ENCODE assay signal across 16 mouse cellular contexts in genomic region chr4:117330836-117331475, GRCm38 (mm10).
DNase-seq lines count a peak whose midpoint lies in the region; ATAC-seq and TF ChIP-seq lines count a peak whose summit lies in the region.
"Had no signal": no experiment of that assay in that cellular context is flagged by ENCODE, and none has a peak within 500 bp of the region (broad histone marks: within the 10 kb centered on the region; RNA-seq: fewer than 3 reads in every experiment).

No protein-coding gene starts in this region.

- peaks cover 9% of the 10 kb centered on the region; the same call in 1 of the 2 replicates for H3K36me3 ChIP-seq in hindbrain, embryonic 10.5 days
- H3K36me3 ChIP-seq in hindbrain, postnatal 0 days (ENCODE audit: insufficient read depth, low read length): no peaks in the 10 kb centered on the region
- no peaks in the 10 kb centered on the region for H3K36me3 ChIP-seq in limb, embryonic 11.5 days (ENCODE audit: control insufficient read depth, insufficient read depth, low read length)
- H3K36me3 ChIP-seq: limb, embryonic 15.5 days; stomach, embryonic 15.5 days had no signal

- H3K4me1 ChIP-seq in hindbrain, embryonic 10.5 days (replicated peaks): peaks cover 31% of the 10 kb centered on the region
- H3K4me1 ChIP-seq in hindbrain, postnatal 0 days (ENCODE audit: insufficient read depth, low read length): no peaks in the 10 kb centered on the region
- peaks cover 26% of the 10 kb centered on the region for H3K4me1 ChIP-seq in limb, embryonic 11.5 days (ENCODE audit: control insufficient read depth, insufficient read depth, low read length)
- H3K4me1 ChIP-seq: stomach, embryonic 15.5 days had no signal

- no peak for TF ChIP-seq CTCF in hindbrain, postnatal 0 days (IDR thresholded peaks at IDR 0.05; ENCODE audit: low read depth)

- no peak overlapping the region for H3K9ac ChIP-seq in hindbrain, postnatal 0 days (replicated peaks; ENCODE audit: low read length)
- H3K9ac ChIP-seq in limb, embryonic 11.5 days (ENCODE audit: low read length): no peak overlapping the region
- H3K9ac ChIP-seq: limb, embryonic 15.5 days; stomach, embryonic 15.5 days had no signal

- H3K27ac ChIP-seq in hindbrain, embryonic 10.5 days: 0 out of 2 replicates have a peak overlapping the region, but pooled peaks have one; percentile 26
- no peak overlapping the region for H3K27ac ChIP-seq in hindbrain, postnatal 0 days
- no peak overlapping the region for H3K27ac ChIP-seq in limb, embryonic 11.5 days (replicated peaks; ENCODE audit: low read depth, low read length)
- H3K27ac ChIP-seq: limb, embryonic 15.5 days; stomach, embryonic 15.5 days had no signal

- DNase-seq in hindbrain, embryonic 10.5 days (ENCODE audit: low spot score): no peak
- no peak for DNase-seq in hindbrain, postnatal 0 days (ENCODE audit: low spot score)
- peak; percentile 15 for DNase-seq in 3T3-L1 (ENCODE audit: low read depth, low spot score)
- DNase-seq in adrenal gland, postnatal 10 days: peak; percentile 70
- peak; percentile 69 for DNase-seq in limb, embryonic 11.5 days (ENCODE audit: low spot score)
- no peak for DNase-seq in cerebellum, adult 8-10 months
- no peak for DNase-seq in heart, postnatal 25 days (ENCODE audit: low spot score)
- no peak for DNase-seq in spleen, postnatal 4 days (ENCODE audit: low spot score in 2 of 2)
- DNase-seq: B cell, adult 2 months; cerebellum, adult 11-12 months; heart, adult 11 months; kidney, adult 8-10 months had no signal

- ATAC-seq in hindbrain, postnatal 0 days: no peak
- peak; percentile 64; the same call in 1 of the 2 replicates for ATAC-seq in limb, embryonic 11.5 days (ENCODE audit: insufficient number of reproducible peaks, low FRiP score, low TSS enrichment, low read depth)
- ATAC-seq: activated CD4-positive, CD25-positive, alpha-beta regulatory T cell, adult 4 months had no signal

- H3K4me2 ChIP-seq in hindbrain, postnatal 0 days (ENCODE audit: low read depth, low read length): no peak overlapping the region
- H3K4me2 ChIP-seq in limb, embryonic 11.5 days (ENCODE audit: low read depth, severe bottlenecking): 0 out of 2 replicates have a peak overlapping the region, but pooled peaks have one; percentile 5
- H3K4me2 ChIP-seq: limb, embryonic 15.5 days; stomach, embryonic 15.5 days had no signal

- intact Hi-C loops in heart, postnatal 25 days (cut with DNase I): no loop called here

- H3K9me3 ChIP-seq in hindbrain, embryonic 10.5 days: no peaks in the 10 kb centered on the region
- no peaks in the 10 kb centered on the region for H3K9me3 ChIP-seq in hindbrain, postnatal 0 days (ENCODE audit: low read length)
- H3K9me3 ChIP-seq in limb, embryonic 11.5 days (ENCODE audit: control insufficient read depth, low read length): no peaks in the 10 kb centered on the region
- H3K9me3 ChIP-seq: limb, embryonic 15.5 days; stomach, embryonic 15.5 days had no signal

- peaks cover 80% of the 10 kb centered on the region for H3K27me3 ChIP-seq in hindbrain, embryonic 10.5 days (ENCODE audit: insufficient read depth, poor library complexity, severe bottlenecking)
- H3K27me3 ChIP-seq in hindbrain, postnatal 0 days (ENCODE audit: insufficient read depth, low read length): no peaks in the 10 kb centered on the region
- H3K27me3 ChIP-seq in limb, embryonic 11.5 days (ENCODE audit: control insufficient read depth, insufficient read depth, low read length): no peaks in the 10 kb centered on the region
- H3K27me3 ChIP-seq: limb, embryonic 15.5 days; stomach, embryonic 15.5 days had no signal

- no peak overlapping the region for H3K4me3 ChIP-seq in hindbrain, embryonic 10.5 days
- H3K4me3 ChIP-seq in hindbrain, postnatal 0 days (ENCODE audit: low read length): no peak overlapping the region
- no peak overlapping the region for H3K4me3 ChIP-seq in limb, embryonic 11.5 days (ENCODE audit: low read depth, low read length)
- H3K4me3 ChIP-seq: erythroblast, embryonic 14.5 days; limb, embryonic 15.5 days; stomach, embryonic 15.5 days had no signal

- 50% methylated on average over 11 of the region's 11 CpGs for WGBS in hindbrain, embryonic 10.5 days
- 53% methylated on average over 11 of the region's 11 CpGs for WGBS in hindbrain, postnatal 0 days
- WGBS in limb, embryonic 11.5 days: 8% methylated on average over 11 of the region's 11 CpGs

Comparison
In these comparisons a context has a peak if more than half of its experiments do, and no peak if none do; other contexts are left out.
1. DNase-seq: peak in 3T3-L1 (single experiment), adrenal gland, postnatal 10 days (single experiment) and limb, embryonic 11.5 days (single experiment); none in hindbrain, embryonic 10.5 days (single experiment), hindbrain, postnatal 0 days (single experiment), cerebellum, adult 8-10 months (single experiment), heart, postnatal 25 days (single experiment) and spleen, postnatal 4 days (0 of 2).